Mouse (Mus musculus): Measurements from ENCODE around the gene Stk24. TPM values are rescaled to one million over a fixed set of nuclear protein-coding genes. Genes with fewer than 3 reads are reported as not detected.

The Stk24 gene
- polyA plus RNA-seq, 1 experiment from 2014 or later: 48.9 TPM

GRCm38 (mm10) chr14:121379116-121379826, 540 bp downstream of the Stk24 start:
- H3K4me2 ChIP-seq (ENCODE audit: low read length): peak overlapping the region; percentile 77
- peak overlapping the region; percentile 92 to 94 for H3K27ac ChIP-seq (replicated peaks in 1 of 2; ENCODE audit: control insufficient read depth in 1 of 2, insufficient read depth in 1 of 2, low read depth in 2 of 2, low read length in 2 of 2)
- under 1% methylated on average over 35 of the region's 79 CpGs for WGBS
- no peaks in the 10 kb centered on the region for H3K36me3 ChIP-seq (ENCODE audit: control insufficient read depth, insufficient read depth, low read length)
- peak overlapping the region; percentile 98 to 100 for H3K4me3 ChIP-seq (ENCODE audit: control insufficient read depth in 1 of 2, insufficient read depth in 1 of 2, low read depth in 1 of 2, low read length in 2 of 2)
- H3K9me3 ChIP-seq (ENCODE audit: control insufficient read depth, low read length): no peaks in the 10 kb centered on the region
- peak overlapping the region; percentile 99 for H3K9ac ChIP-seq (ENCODE audit: low read length)
- peaks cover 13 to 31% of the 10 kb centered on the region in 2 experiments for H3K4me1 ChIP-seq (ENCODE audit: control insufficient read depth in 2 of 2, insufficient read depth in 2 of 2, low read length in 2 of 2)
- no peaks in the 10 kb centered on the region for H3K27me3 ChIP-seq (ENCODE audit: control insufficient read depth, insufficient read depth, low read length)
- peak; percentile 93 for ATAC-seq (ENCODE audit: insufficient number of reproducible peaks, insufficient read depth, low FRiP score, low read depth)

GRCm38 (mm10) chr14:121378243-121379115, 1.3 kb downstream of the Stk24 start:
- Histone ChIP-seq H3K4me1 (ENCODE audit: control insufficient read depth in 2 of 2, insufficient read depth in 2 of 2, low read length in 2 of 2) (peaks cover 12 to 39% of the 10 kb centered on the region in 2 experiments), H3K4me2 (ENCODE audit: low read length) (peak overlapping the region; percentile 77), H3K9ac (ENCODE audit: low read length) (peak overlapping the region; percentile 99), H3K4me3 (ENCODE audit: control insufficient read depth in 1 of 2, insufficient read depth in 1 of 2, low read depth in 1 of 2, low read length in 2 of 2) (peak overlapping the region; percentile 98 to 100), H3K9me3 (ENCODE audit: control insufficient read depth, low read length) (no peaks in the 10 kb centered on the region), H3K27me3 (ENCODE audit: control insufficient read depth, insufficient read depth, low read length) (no peaks in the 10 kb centered on the region), H3K27ac (replicated peaks in 1 of 2; ENCODE audit: control insufficient read depth in 1 of 2, insufficient read depth in 1 of 2, low read depth in 2 of 2, low read length in 2 of 2) (peak overlapping the region; percentile 73 to 92), H3K36me3 (ENCODE audit: control insufficient read depth, insufficient read depth, low read length) (0 out of 2 replicates have a peak, but pooled peaks cover 3% of the 10 kb centered on the region)
- WGBS: under 1% methylated on average over 77 of the region's 83 CpGs
- ATAC-seq (ENCODE audit: insufficient number of reproducible peaks, insufficient read depth, low FRiP score, low read depth): peak; percentile 74

- ATAC-seq (ENCODE audit: insufficient number of reproducible peaks, insufficient read depth, low FRiP score, low read depth): no peak
- H3K9me3 ChIP-seq (ENCODE audit: control insufficient read depth, low read length): no peaks in the 10 kb centered on the region
- no peak overlapping the region for H3K27ac ChIP-seq (replicated peaks in 1 of 2; ENCODE audit: control insufficient read depth in 1 of 2, insufficient read depth in 1 of 2, low read depth in 2 of 2, low read length in 2 of 2)
- peaks cover 19 to 56% of the 10 kb centered on the region in 2 experiments for H3K4me1 ChIP-seq (ENCODE audit: control insufficient read depth in 2 of 2, insufficient read depth in 2 of 2, low read length in 2 of 2)
- H3K4me3 ChIP-seq (ENCODE audit: control insufficient read depth in 1 of 2, insufficient read depth in 1 of 2, low read depth in 1 of 2, low read length in 2 of 2): no peak overlapping the region
- peaks cover 14% of the 10 kb centered on the region; the same call in 1 of the 2 replicates for H3K36me3 ChIP-seq (ENCODE audit: control insufficient read depth, insufficient read depth, low read length)
- H3K9ac ChIP-seq (ENCODE audit: low read length): no peak overlapping the region
- H3K4me2 ChIP-seq (ENCODE audit: low read length): peak overlapping the region; percentile 25; the same call in 1 of the 2 replicates
- no peaks in the 10 kb centered on the region for H3K27me3 ChIP-seq (ENCODE audit: control insufficient read depth, insufficient read depth, low read length)
- WGBS: 44% methylated on average over 6 of the region's 6 CpGs
Measured at GRCm38 (mm10) chr14:121376566-121376965, 3.2 kb downstream of the Stk24 start.

GRCm38 (mm10) chr14:121373901-121374300, 5.9 kb downstream of the Stk24 start:
- ATAC-seq (ENCODE audit: insufficient number of reproducible peaks, insufficient read depth, low FRiP score, low read depth): no peak
- Histone ChIP-seq H3K4me3 (ENCODE audit: control insufficient read depth in 1 of 2, insufficient read depth in 1 of 2, low read depth in 1 of 2, low read length in 2 of 2) (no peak overlapping the region), H3K36me3 (ENCODE audit: control insufficient read depth, insufficient read depth, low read length) (peaks cover 14% of the 10 kb centered on the region; the same call in 1 of the 2 replicates), H3K9ac (ENCODE audit: low read length) (no peak overlapping the region), H3K27ac (replicated peaks in 1 of 2; ENCODE audit: control insufficient read depth in 1 of 2, insufficient read depth in 1 of 2, low read depth in 2 of 2, low read length in 2 of 2) (no peak overlapping the region), H3K4me2 (ENCODE audit: low read length) (no peak overlapping the region), H3K9me3 (ENCODE audit: control insufficient read depth, low read length) (no peaks in the 10 kb centered on the region), H3K4me1 (ENCODE audit: control insufficient read depth in 2 of 2, insufficient read depth in 2 of 2, low read length in 2 of 2) (peaks cover 20 to 79% of the 10 kb centered on the region in 2 experiments), H3K27me3 (ENCODE audit: control insufficient read depth, insufficient read depth, low read length) (no peaks in the 10 kb centered on the region)
- WGBS: 74% methylated on average over 4 of the region's 4 CpGs

- Histone ChIP-seq H3K36me3 (ENCODE audit: control insufficient read depth, insufficient read depth, low read length) (peaks cover 14% of the 10 kb centered on the region; the same call in 1 of the 2 replicates), H3K27ac (replicated peaks in 1 of 2; ENCODE audit: control insufficient read depth in 1 of 2, insufficient read depth in 1 of 2, low read depth in 2 of 2, low read length in 2 of 2) (no peak overlapping the region), H3K9me3 (ENCODE audit: control insufficient read depth, low read length) (no peaks in the 10 kb centered on the region), H3K9ac (ENCODE audit: low read length) (no peak overlapping the region), H3K4me3 (ENCODE audit: control insufficient read depth in 1 of 2, insufficient read depth in 1 of 2, low read depth in 1 of 2, low read length in 2 of 2) (no peak overlapping the region), H3K27me3 (ENCODE audit: control insufficient read depth, insufficient read depth, low read length) (no peaks in the 10 kb centered on the region), H3K4me1 (ENCODE audit: control insufficient read depth in 2 of 2, insufficient read depth in 2 of 2, low read length in 2 of 2) (peaks cover 29 to 88% of the 10 kb centered on the region in 2 experiments), H3K4me2 (ENCODE audit: low read length) (no peak overlapping the region)
- ATAC-seq (ENCODE audit: insufficient number of reproducible peaks, insufficient read depth, low FRiP score, low read depth): no peak
- 76% methylated on average over 9 of the region's 9 CpGs for WGBS
Measured at GRCm38 (mm10) chr14:121373020-121373419, 6.8 kb downstream of the Stk24 start.

- Histone ChIP-seq H3K4me3 (ENCODE audit: control insufficient read depth in 1 of 2, insufficient read depth in 1 of 2, low read depth in 1 of 2, low read length in 2 of 2) (no peak overlapping the region), H3K9me3 (ENCODE audit: control insufficient read depth, low read length) (no peaks in the 10 kb centered on the region), H3K9ac (ENCODE audit: low read length) (no peak overlapping the region), H3K27me3 (ENCODE audit: control insufficient read depth, insufficient read depth, low read length) (no peaks in the 10 kb centered on the region), H3K36me3 (ENCODE audit: control insufficient read depth, insufficient read depth, low read length) (peaks cover 14% of the 10 kb centered on the region; the same call in 1 of the 2 replicates), H3K4me2 (ENCODE audit: low read length) (no peak overlapping the region), H3K4me1 (ENCODE audit: control insufficient read depth in 2 of 2, insufficient read depth in 2 of 2, low read length in 2 of 2) (peaks cover 34 to 91% of the 10 kb centered on the region in 2 experiments), H3K27ac (replicated peaks in 1 of 2; ENCODE audit: control insufficient read depth in 1 of 2, insufficient read depth in 1 of 2, low read depth in 2 of 2, low read length in 2 of 2) (0 out of 4 replicates have a peak overlapping the region, but pooled peaks of 1 of the 2 experiments have one; percentile 6)
- ATAC-seq (ENCODE audit: insufficient number of reproducible peaks, insufficient read depth, low FRiP score, low read depth): no peak
- WGBS: 69% methylated on average over 5 of the region's 5 CpGs
Measured at GRCm38 (mm10) chr14:121371911-121372820, 7.6 kb downstream of the Stk24 start.

- Histone ChIP-seq H3K9me3 (ENCODE audit: control insufficient read depth, low read length) (no peaks in the 10 kb centered on the region), H3K4me2 (ENCODE audit: low read length) (no peak overlapping the region), H3K4me1 (ENCODE audit: control insufficient read depth in 2 of 2, insufficient read depth in 2 of 2, low read length in 2 of 2) (peaks cover 53 to 94% of the 10 kb centered on the region in 2 experiments), H3K36me3 (ENCODE audit: control insufficient read depth, insufficient read depth, low read length) (peaks cover 14% of the 10 kb centered on the region; the same call in 1 of the 2 replicates), H3K9ac (ENCODE audit: low read length) (no peak overlapping the region), H3K27me3 (ENCODE audit: control insufficient read depth, insufficient read depth, low read length) (no peaks in the 10 kb centered on the region), H3K27ac (replicated peaks in 1 of 2; ENCODE audit: control insufficient read depth in 1 of 2, insufficient read depth in 1 of 2, low read depth in 2 of 2, low read length in 2 of 2) (no peak overlapping the region), H3K4me3 (ENCODE audit: control insufficient read depth in 1 of 2, insufficient read depth in 1 of 2, low read depth in 1 of 2, low read length in 2 of 2) (no peak overlapping the region)
- WGBS: 79% methylated on average over 5 of the region's 5 CpGs
- no peak for ATAC-seq (ENCODE audit: insufficient number of reproducible peaks, insufficient read depth, low FRiP score, low read depth)
Measured at GRCm38 (mm10) chr14:121369385-121369784, 10.4 kb downstream of the Stk24 start.

All from heart, embryonic 14.5 days (tissue).